Mouse (Mus musculus) forebrain, embryonic 11.5 days (tissue): ENCODE measurements around the gene Frmpd2. TPM values are rescaled to one million over a fixed set of nuclear protein-coding genes. Genes with fewer than 3 reads are reported as not detected.

ENCODE experiments used
- ATAC-seq: fragments of 200-750 bp; cut with Nextera tagmentation; replicated peaks from 2 replicates; pipeline ENCODE4 v1.8.0; 2017; ENCODE audit warnings: moderate TSS enrichment; ENCODE audit not compliant: low FRiP score
- DNase-seq: peaks from one replicate; pipeline ENCODE4 v3.0.0-alpha.2; 2017; ENCODE audit warnings: low spot score
- H3K27ac ChIP-seq: fragments of 300-500 bp; sonication (generic); 2 replicates; pipeline ENCODE4 v1.5.1; 2014; ENCODE audit warnings: low read depth, low read length
- H3K27me3 ChIP-seq: fragments of 300-500 bp; sonication (generic); 2 replicates; pipeline ENCODE4 v1.6.1; 2014; ENCODE audit warnings: mild to moderate bottlenecking, low read length, mixed read lengths; ENCODE audit not compliant: control insufficient read depth, insufficient read depth
- H3K36me3 ChIP-seq: fragments of 300-500 bp; sonication (generic); 2 replicates; pipeline ENCODE4 v1.6.1; 2014; ENCODE audit warnings: mild to moderate bottlenecking, low read length, moderate library complexity, mixed read lengths; ENCODE audit not compliant: control insufficient read depth, insufficient read depth
- H3K4me1 ChIP-seq: fragments of 300-500 bp; sonication (generic); replicated peaks from 2 replicates; pipeline ENCODE4 v1.6.1; 2014; ENCODE audit warnings: low read length, mixed read lengths; ENCODE audit not compliant: control insufficient read depth, insufficient read depth
- H3K4me2 ChIP-seq: fragments of 300-500 bp; sonication (generic); 2 replicates; pipeline ENCODE4 v1.6.1; 2014; ENCODE audit warnings: low read depth, mild to moderate bottlenecking, low read length, moderate library complexity, mixed read lengths; ENCODE audit not compliant: severe bottlenecking
- H3K4me3 ChIP-seq: fragments of 300-500 bp; sonication (generic); 2 replicates; pipeline ENCODE4 v1.5.1; 2014; ENCODE audit warnings: low read depth, low read length
- H3K9ac ChIP-seq: fragments of 300-500 bp; sonication (generic); 2 replicates; pipeline ENCODE4 v1.6.1; 2014; ENCODE audit warnings: low read length
- H3K9me3 ChIP-seq: fragments of 300-500 bp; sonication (generic); 2 replicates; pipeline ENCODE4 v1.6.1; 2016; ENCODE audit warnings: low read length, mixed read lengths; ENCODE audit not compliant: control insufficient read depth
- WGBS: fragments of 180-500 bp; shearing (Covaris S2); extraction: QIAGEN DNeasy Blood & Tissue Kit; methylation state at CpG from one replicate; pipeline ENCODE4 v1.1.7; 2014; 5-methylcytosine and 5-hydroxymethylcytosine counted together
- polyA plus RNA-seq: library from polyadenylated mRNA; unstranded; fragments of >200 nt; fragmentation: Nextera tagmentation; extraction: Ambion mirVana; gene quantifications from 2 replicates; pipeline ENCODE4 v1.2.1, GENCODE M21; 2014

The Frmpd2 gene
- polyA plus RNA-seq, 1 experiment from 2014 or later = 0.05 TPM

DNA sequence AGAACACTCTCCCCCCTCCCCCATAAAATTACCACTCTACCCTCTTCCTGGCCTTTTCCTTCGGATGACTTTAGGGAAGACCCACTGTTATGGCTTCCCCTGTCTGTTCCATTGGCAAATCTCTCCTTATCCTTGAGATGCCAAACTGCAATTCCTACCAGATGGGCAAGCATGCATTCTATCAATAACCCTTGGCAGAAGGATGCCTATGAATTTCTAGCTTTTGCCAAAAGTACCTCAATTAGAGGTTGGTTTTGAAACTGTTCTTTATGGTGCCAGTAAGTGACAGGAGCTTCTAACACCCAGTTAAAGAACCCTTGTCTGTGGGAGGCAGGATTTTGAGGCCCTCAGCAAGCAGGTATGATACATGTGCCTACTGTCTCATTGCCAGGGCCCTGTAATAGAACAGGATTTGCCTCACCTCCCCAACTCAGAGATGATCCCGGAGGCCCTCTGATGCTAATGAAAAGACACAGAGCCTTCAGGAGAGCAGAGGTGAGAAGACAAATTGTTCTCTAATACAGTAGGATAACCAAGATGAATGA, 22.1 kb upstream of the Frmpd2 start:
- 82% methylated on average over 2 of the region's 2 CpGs for WGBS
- Histone ChIP-seq H3K27ac (no peak overlapping the region), H3K36me3 (no peaks in the 10 kb centered on the region), H3K4me3 (no peak overlapping the region), H3K27me3 (peaks cover 5% of the 10 kb centered on the region; the same call in 1 of the 2 replicates), H3K9ac (no peak overlapping the region), H3K9me3 (no peaks in the 10 kb centered on the region), H3K4me1 (no peaks in the 10 kb centered on the region), H3K4me2 (no peak overlapping the region)
- ATAC-seq (no peak), DNase-seq (no peak)

DNA sequence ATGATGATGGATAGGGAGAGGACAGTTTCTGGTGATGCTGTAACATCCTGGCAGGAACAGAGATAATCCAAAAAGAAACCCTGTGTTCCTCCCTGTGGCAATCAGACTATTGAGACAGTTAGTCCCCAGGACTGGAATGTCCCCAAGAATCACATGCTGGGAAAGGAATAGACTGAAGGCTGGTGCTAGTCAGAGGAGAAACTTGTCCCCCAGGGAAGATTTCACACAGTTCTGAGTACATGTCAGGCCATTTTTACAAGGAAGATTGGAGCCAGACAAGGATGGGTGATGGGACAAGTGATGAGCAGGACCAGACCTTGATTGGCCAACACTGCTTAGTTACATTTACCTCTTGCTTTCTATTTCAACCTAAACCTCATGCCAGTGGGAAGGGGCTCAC, 21.2 kb upstream of the Frmpd2 start:
- Histone ChIP-seq H3K4me2 (no peak overlapping the region), H3K4me1 (no peaks in the 10 kb centered on the region), H3K36me3 (no peaks in the 10 kb centered on the region), H3K9me3 (no peaks in the 10 kb centered on the region), H3K27me3 (peaks cover 5% of the 10 kb centered on the region; the same call in 1 of the 2 replicates), H3K4me3 (no peak overlapping the region), H3K9ac (no peak overlapping the region), H3K27ac (no peak overlapping the region)
- ATAC-seq (no peak), DNase-seq (no peak)

DNA sequence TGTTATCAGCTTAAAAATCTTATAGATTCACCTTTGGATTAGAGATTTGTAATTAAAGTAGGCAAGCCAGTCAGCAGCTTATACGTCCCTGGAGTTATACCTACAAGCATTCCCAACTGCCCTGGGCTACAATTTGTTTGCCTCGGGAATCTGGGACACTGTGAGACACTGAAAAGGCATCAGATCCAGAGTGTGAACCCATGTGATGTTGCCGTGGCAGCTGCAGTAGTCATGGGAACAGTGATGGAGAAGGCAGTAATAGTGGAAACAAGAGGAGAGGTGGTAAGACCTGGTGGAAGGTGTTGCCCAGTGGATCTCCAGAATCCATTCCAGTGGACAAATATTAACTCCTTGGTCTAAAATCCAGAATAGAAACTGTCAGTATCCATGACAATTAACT, 7.8 kb upstream of the Frmpd2 start:
- WGBS = 71% methylated on average over 3 of the region's 3 CpGs
- Histone ChIP-seq H3K9me3 (no peaks in the 10 kb centered on the region), H3K4me2 (no peak overlapping the region), H3K4me3 (no peak overlapping the region), H3K4me1 (no peaks in the 10 kb centered on the region), H3K27me3 (no peaks in the 10 kb centered on the region), H3K9ac (no peak overlapping the region), H3K36me3 (no peaks in the 10 kb centered on the region), H3K27ac (no peak overlapping the region)
- ATAC-seq (no peak), DNase-seq (no peak)

DNA sequence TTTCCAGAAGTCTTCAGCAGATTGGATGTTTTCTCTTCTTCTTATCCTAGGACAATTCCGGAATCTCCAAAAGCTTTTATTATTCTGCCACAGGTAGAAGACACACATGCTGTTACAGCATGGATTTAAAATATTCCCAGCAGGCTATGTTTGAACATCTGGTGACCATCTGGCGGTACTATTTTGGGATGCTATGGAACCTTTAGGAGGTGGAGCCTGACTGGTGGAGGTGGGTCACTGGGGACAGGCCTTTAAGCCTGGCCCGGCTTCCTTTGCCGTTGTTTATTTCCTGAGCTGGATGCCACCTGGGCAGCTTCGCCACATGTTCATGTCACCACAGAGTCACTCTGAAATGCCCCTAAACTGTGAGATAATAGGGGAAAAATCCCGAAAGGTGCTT, 3.7 kb upstream of the Frmpd2 start:
- Histone ChIP-seq H3K9ac (no peak overlapping the region), H3K9me3 (no peaks in the 10 kb centered on the region), H3K4me2 (no peak overlapping the region), H3K4me3 (no peak overlapping the region), H3K4me1 (no peaks in the 10 kb centered on the region), H3K27ac (no peak overlapping the region), H3K27me3 (no peaks in the 10 kb centered on the region), H3K36me3 (no peaks in the 10 kb centered on the region)
- 83% methylated on average over 6 of the region's 6 CpGs for WGBS
- ATAC-seq (no peak), DNase-seq (no peak)

DNA sequence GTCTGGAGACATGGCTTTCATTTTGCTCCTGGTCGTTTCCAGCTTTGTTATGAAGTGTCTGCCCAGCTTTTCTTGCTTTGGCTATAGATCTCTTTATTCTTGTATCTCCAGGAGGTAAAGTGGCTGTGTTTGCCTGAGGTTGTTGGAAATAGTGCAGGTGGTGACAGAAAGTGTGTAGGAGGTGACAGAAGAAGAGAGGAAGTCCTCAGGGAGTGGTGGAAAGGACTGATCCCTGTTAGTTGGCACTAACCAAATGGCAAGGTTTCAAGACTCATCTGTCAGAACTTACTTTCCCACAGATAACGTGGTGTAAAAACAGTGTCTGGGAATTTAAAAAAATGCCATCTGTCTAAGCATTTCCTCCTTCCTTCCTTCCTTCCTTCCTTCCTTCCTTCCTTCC, 3.0 kb downstream of the Frmpd2 start:
- WGBS = 63% methylated on average over 2 of the region's 2 CpGs
- no peak for DNase-seq

DNA sequence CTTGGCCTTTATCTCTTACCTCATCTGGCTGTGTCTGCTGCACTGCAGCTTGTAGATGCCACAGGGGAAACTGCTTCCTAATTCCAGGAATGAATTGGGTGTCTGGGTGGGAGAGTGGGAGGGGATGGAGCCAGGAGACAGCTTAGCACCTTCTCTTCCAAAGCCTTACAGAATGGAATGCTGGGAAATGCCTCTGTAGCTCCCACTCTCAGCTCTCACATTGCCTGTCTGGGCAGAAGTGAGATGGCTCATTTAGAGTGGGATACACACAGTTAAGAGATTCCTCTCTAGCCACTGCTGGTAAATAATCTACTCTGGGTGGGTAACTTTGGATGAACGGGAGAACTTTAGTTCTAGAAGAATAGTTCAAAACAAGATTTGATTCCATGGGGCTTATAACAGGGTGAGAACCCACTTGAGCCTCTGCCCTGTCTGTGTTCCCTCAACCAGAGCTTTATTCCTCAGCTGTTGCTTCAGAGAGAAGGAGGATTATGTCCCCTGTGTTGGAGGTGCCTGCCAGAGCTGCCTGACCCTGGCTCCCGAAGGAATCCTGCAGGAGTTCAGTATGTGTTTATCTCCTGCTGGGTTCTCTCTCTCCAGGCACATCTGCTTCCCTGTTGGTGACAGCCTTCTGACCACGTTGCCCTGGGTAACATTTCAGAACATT, 4.7 kb downstream of the Frmpd2 start:
- ATAC-seq (no peak), DNase-seq (no peak)
- Histone ChIP-seq H3K4me1 (no peaks in the 10 kb centered on the region), H3K9me3 (no peaks in the 10 kb centered on the region), H3K4me3 (no peak overlapping the region), H3K27ac (no peak overlapping the region), H3K9ac (no peak overlapping the region), H3K4me2 (no peak overlapping the region), H3K27me3 (no peaks in the 10 kb centered on the region), H3K36me3 (no peaks in the 10 kb centered on the region)
- 20% methylated on average over 3 of the region's 3 CpGs for WGBS

More for the DNA sequence above, 3.0 kb downstream of the Frmpd2 start:
- H3K27me3 ChIP-seq = no peaks in the 10 kb centered on the region
- H3K9me3 ChIP-seq = no peaks in the 10 kb centered on the region
- H3K4me3 ChIP-seq = no peak overlapping the region
- no peak overlapping the region for H3K4me2 ChIP-seq
- H3K9ac ChIP-seq = no peak overlapping the region
- H3K27ac ChIP-seq = no peak overlapping the region
- no peak for ATAC-seq
- H3K36me3 ChIP-seq = no peaks in the 10 kb centered on the region
- no peaks in the 10 kb centered on the region for H3K4me1 ChIP-seq

DNA sequence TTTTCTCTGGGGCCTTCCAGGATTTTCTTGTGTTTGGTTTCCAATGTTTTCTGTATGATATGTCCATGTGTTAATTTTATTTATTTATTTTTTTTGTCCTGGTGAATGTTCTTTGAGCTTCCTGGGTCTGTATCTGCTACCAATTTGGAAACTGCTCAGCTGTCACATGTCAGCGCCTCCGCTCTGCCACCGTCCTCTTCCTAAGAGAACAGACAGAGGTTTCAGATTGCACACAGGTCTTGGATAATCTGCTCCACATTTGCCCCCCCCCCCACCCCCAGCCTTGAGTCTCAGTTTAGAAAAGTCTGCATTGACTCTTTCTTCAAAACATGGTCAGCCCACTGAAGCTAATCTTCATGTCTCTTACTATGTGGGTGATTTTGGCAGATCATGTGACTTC, 10.5 kb downstream of the Frmpd2 start:
- no peak for ATAC-seq
- Histone ChIP-seq H3K9me3 (no peaks in the 10 kb centered on the region), H3K27me3 (no peaks in the 10 kb centered on the region), H3K36me3 (no peaks in the 10 kb centered on the region), H3K27ac (no peak overlapping the region), H3K4me3 (no peak overlapping the region), H3K4me1 (no peaks in the 10 kb centered on the region), H3K4me2 (no peak overlapping the region), H3K9ac (no peak overlapping the region)
- WGBS = 59% methylated on average over 3 of the region's 3 CpGs
- DNase-seq = no peak

DNA sequence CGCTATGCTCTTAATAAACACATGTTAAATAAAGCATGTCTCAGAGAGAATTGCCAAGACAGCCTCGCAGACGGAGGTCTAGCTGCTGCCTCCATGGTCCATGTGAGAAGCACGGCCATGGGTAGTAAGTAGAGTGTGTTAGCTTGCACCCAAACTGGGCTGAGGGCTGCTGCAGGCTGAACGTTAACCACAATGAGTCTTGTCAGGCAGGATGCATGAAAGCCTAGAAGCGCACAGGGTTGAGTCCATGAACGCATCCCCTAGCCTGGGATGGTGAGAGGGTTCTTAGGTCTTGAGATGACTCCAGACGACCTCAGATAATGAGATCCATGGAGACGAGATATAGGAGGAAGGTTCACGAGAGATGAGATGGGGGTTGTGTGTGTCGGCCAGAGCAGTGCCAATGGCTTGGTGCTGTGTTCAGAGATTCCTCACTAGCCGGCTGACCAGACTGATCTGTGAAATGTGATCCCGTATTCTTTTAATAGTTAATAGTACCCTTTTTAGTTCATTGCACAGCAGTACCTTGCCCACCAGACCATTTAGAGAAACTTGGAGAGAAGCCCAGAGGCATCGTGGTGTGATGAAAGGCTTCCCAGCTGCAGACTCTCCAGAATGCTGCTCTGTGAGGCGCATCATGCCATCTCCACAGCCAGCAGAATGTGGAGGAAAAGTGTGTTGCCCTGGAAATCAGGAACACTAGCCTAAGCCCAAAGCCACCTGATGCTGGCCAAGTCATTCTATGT, 16.5 kb downstream of the Frmpd2 start:
- H3K4me1 ChIP-seq = no peaks in the 10 kb centered on the region
- no peaks in the 10 kb centered on the region for H3K9me3 ChIP-seq
- no peaks in the 10 kb centered on the region for H3K27me3 ChIP-seq
- no peaks in the 10 kb centered on the region for H3K36me3 ChIP-seq
- DNase-seq = no peak
- ATAC-seq = no peak
- 84% methylated on average over 15 of the region's 15 CpGs for WGBS
- no peak overlapping the region for H3K4me3 ChIP-seq
- no peak overlapping the region for H3K9ac ChIP-seq
- no peak overlapping the region for H3K27ac ChIP-seq
- no peak overlapping the region for H3K4me2 ChIP-seq
